Mouse (Mus musculus) myocyte (in vitro differentiated cells): ENCODE results near the gene Bcl3.

Source experiments
- CEBPB ChIP-seq: IDR thresholded peaks from 2 replicates; pipeline ENCODE4 v1.6.1; 2011; ENCODE audit warnings: mild to moderate bottlenecking, moderate library complexity; ENCODE audit not compliant: poor library complexity, insufficient read depth, severe bottlenecking
- E2F4 ChIP-seq: IDR thresholded peaks from one replicate; pipeline ENCODE4 v1.6.1; 2011; ENCODE audit warnings: mild to moderate bottlenecking, control low read depth, moderate library complexity; ENCODE audit not compliant: insufficient read depth
- MAX ChIP-seq: IDR thresholded peaks from one replicate; pipeline ENCODE4 v1.6.1; 2011; ENCODE audit warnings: low read depth, mild to moderate bottlenecking, control low read depth
- MYOD1 ChIP-seq, 3 experiments: IDR thresholded peaks; one replicate each; pipeline ENCODE4 v1.6.1; 2011; ENCODE audit warnings: control low read depth in 2 of 3, low read depth in 2 of 3, mild to moderate bottlenecking in 2 of 3, moderate library complexity in 1 of 3; ENCODE audit not compliant: insufficient read length in 2 of 3, control insufficient read depth in 1 of 3
- MYOG ChIP-seq, 3 experiments: IDR thresholded peaks; one replicate each; pipeline ENCODE4 v1.6.1; 2011; ENCODE audit warnings: control low read depth in 2 of 3, low read depth in 2 of 3, mild to moderate bottlenecking in 2 of 3; ENCODE audit not compliant: insufficient read length in 2 of 3, control insufficient read depth in 1 of 3, insufficient read depth in 1 of 3
- POLR2A ChIP-seq: IDR thresholded peaks from one replicate; pipeline ENCODE4 v1.6.1; 2011; ENCODE audit warnings: low read depth, mild to moderate bottlenecking, control low read depth, moderate library complexity; ENCODE audit not compliant: insufficient read length
- POLR2AphosphoS2 ChIP-seq: IDR thresholded peaks from one replicate; pipeline ENCODE4 v1.6.1; 2011; ENCODE audit warnings: low read depth, control low read depth; ENCODE audit not compliant: insufficient read length
- REST ChIP-seq: IDR thresholded peaks from one replicate; pipeline ENCODE4 v1.6.1; 2011; ENCODE audit warnings: mild to moderate bottlenecking, control low read depth, moderate library complexity; ENCODE audit not compliant: insufficient read depth, insufficient read length
- SRF ChIP-seq: IDR thresholded peaks from one replicate; pipeline ENCODE4 v1.6.1; 2011; ENCODE audit warnings: low read depth; ENCODE audit not compliant: control insufficient read depth, insufficient read length
- TCF12 ChIP-seq: IDR thresholded peaks from one replicate; pipeline ENCODE4 v1.6.1; 2011; ENCODE audit warnings: mild to moderate bottlenecking, control low read depth; ENCODE audit not compliant: poor library complexity, insufficient read depth, severe bottlenecking
- TCF3 ChIP-seq: IDR thresholded peaks from one replicate; pipeline ENCODE4 v1.6.1; 2011; ENCODE audit warnings: low read depth, control low read depth; ENCODE audit not compliant: insufficient read length
- USF1 ChIP-seq: IDR thresholded peaks from one replicate; pipeline ENCODE4 v1.6.1; 2011; ENCODE audit warnings: low read depth, mild to moderate bottlenecking, control low read depth, moderate library complexity

- no peak for TF ChIP-seq TCF3
- TF ChIP-seq POLR2A: no peak
- TF ChIP-seq MAX: no peak
- TF ChIP-seq SRF: no peak
- no peak for TF ChIP-seq TCF12
- no peak for TF ChIP-seq MYOD1 (IDR thresholded peaks at IDR 0.05; ENCODE audit: control insufficient read depth in 1 of 3, insufficient read length in 2 of 3, low read depth in 2 of 3)
- no peak for TF ChIP-seq POLR2AphosphoS2
- no peak for TF ChIP-seq USF1
- TF ChIP-seq CEBPB: no peak
- TF ChIP-seq E2F4: no peak
- no peak for TF ChIP-seq REST
- TF ChIP-seq MYOG (IDR thresholded peaks at IDR 0.05; ENCODE audit: control insufficient read depth in 1 of 3, insufficient read depth in 1 of 3, insufficient read length in 2 of 3, low read depth in 2 of 3): no peak
Measured at GRCm38 (mm10) chr7:19864241-19864640, 41.7 kb upstream of the Bcl3 start.
